Mouse (Mus musculus): ENCODE results near the gene Syt16.
A peak's percentile ranks its signal among the peaks of the same experiment; 100 is the strongest.

Syt16 gene

DNA sequence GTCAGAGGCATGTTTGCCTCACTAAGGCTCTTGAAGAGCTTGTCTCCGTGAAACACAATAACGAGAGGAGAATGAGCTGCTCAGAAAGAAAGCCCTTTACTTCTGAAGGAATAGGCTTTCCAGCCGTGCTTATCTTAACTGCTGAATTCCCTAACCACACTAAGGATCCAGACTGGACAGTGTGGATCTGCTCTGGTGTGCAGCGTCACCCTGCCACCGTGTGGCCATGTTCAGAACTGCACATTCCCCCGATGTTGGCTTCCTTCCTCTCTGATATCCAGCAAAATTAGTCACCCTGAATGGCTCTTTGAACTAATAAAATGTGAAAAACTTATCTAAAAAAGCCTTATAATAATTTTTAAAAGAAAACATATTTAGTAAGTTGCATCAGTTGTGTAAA lies 16.3 kb downstream of the Syt16 start:
- DNase-seq: peak; percentile 90 to 94

DNA sequence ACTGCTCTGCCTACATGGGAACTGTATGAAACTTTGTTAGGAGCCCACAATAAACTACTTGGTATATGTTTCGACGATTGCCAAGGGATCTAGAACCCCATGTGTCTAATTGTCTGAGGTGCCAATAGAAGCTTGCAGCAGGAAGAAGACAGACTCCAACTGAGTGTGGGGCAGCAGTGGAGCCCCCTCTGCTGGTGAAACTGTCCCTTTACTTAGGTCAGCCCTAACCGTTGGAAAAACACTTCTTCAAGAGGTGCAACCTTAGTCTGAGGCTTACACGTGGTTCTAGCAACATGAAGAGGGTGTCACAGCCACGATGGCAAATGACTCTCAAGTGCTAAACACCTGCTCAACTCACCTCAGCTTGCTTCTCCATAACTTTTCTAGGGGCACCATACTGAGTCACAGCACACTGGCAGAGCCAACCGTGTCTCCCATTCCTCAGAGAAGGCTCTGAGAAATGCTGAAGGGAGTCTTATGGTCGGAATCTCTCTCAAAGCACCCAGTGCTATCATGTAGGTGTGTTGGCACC lies 17.3 kb downstream of the Syt16 start:
- peak; percentile 58 to 60 for DNase-seq

GRCm38 (mm10) chr12:74015491-74015890 lies 18.0 kb downstream of the Syt16 start:
- no peak for DNase-seq

GRCm38 (mm10) chr12:74023260-74023659 lies 25.8 kb downstream of the Syt16 start:
- DNase-seq: no peak

DNA sequence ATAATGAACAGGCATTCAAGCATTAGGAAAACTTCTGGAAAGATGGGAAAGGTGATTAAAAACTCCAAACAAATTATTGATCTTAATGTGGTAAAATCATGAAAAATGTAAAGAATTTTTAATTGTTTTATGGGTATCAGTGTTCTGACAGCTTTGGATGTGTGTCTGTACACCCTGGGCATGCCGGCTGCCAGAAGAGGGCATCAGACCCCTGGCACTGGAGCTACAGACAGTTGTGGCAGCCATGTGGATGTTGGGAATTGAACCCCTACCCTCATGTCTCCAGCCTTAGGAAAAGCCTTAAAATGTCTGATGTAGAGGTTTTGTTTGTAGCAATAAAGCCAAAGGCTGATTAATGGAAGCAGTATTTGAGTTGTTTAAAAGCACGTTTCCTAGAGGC lies 27.5 kb downstream of the Syt16 start:
- peak in 1 of 2 experiments; percentile 18 for DNase-seq

DNA sequence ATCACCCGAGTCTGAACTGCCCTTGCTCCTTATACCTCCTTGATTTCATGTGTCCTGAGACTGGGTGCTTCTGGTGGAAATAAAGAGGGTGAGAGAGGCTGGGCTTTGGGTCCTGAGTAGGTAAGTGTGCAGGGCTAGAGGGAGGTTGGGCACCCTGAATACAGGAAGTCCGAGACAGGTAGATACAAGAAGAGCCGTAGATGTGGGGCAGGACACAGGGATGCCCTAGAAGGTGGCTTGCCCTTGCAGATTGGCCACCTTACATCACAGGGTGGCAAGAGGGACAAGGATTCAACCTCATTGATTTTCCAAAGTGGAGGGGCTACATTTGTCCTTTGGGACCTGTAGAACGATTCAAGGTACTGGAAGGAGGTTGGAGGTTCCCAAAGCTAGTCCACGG lies 45.8 kb downstream of the Syt16 start:
- DNase-seq: no peak

GRCm38 (mm10) chr12:74043755-74044154 lies 46.3 kb downstream of the Syt16 start:
- no peak for DNase-seq

- DNase-seq: no peak
These were observed 46.8 kb downstream of the Syt16 start for GRCm38 (mm10) chr12:74044241-74044640.

DNA sequence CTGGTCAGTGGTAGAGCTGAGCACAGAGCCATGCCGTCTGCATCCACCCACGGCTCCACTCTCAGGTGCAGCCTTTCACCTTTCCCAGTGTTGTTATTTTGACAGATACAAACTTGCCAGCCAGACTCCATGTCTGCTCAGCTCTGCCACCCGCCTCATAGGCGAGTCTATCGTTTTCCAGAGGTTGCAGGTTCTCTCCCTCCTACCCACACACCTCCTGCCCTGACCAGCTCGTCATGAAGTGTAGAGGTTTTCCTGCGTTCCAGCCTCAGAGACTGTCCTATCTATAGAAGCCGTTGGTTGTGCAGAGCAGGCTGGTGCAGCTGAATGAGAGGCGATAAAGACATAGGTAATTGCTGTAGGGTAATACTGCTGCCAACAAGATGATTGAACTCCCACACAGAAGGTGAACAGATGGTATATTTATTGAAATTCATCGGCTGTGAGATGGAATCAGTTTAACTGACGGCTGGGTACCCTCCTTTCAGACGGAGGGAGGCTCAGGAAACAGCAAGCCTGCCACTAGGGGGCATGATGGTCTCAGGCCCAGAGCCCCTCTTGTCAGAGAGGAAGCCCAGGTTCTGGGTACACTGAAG lies 58.0 kb downstream of the Syt16 start:
- peak; percentile 92 to 93 for DNase-seq

- peak; percentile 28 to 55 for DNase-seq
These were observed 58.7 kb downstream of the Syt16 start for GRCm38 (mm10) chr12:74056162-74056561.

GRCm38 (mm10) chr12:74062547-74062946 lies 65.1 kb downstream of the Syt16 start:
- no peak for DNase-seq

DNA sequence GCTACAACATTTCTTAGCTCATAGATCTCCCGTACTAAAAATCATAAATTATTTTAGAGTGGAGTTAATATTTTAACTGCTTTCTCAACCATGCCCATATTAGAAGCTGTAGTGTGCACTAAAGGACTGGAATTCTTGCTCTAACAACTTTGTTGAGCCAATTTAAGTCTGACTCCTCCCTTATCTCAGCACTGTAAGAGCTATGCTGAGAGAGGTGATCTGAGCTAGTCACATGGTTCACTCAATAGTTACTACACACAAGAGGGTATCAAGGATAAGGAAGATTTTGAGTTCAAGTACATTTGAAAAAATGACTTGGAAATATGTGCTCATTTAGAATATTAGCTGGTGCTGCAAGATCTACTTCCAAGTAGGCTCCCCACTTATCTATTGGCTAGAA lies 71.5 kb downstream of the Syt16 start:
- no peak for DNase-seq

DNA sequence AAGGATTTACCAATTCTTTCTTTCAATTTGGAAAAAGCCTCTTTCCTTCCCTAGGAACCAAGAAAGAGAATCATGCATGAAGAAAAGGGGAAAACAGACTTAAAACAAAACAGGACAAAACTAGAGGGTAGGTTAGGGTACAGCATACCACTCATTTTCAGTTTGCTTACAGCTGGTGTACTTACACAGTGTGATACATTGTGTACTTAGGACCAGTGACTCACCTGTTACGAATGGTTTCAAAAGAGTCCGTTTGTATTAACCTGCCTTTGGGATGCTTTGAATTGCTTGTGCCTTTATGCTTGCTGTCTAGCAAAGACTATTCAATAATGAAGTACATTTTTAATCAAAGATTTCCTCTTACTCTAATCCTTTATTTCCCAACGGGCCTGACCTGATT lies 78.1 kb downstream of the Syt16 start:
- no peak for DNase-seq

GRCm38 (mm10) chr12:74076091-74076490 lies 78.6 kb downstream of the Syt16 start:
- DNase-seq: no peak

DNA sequence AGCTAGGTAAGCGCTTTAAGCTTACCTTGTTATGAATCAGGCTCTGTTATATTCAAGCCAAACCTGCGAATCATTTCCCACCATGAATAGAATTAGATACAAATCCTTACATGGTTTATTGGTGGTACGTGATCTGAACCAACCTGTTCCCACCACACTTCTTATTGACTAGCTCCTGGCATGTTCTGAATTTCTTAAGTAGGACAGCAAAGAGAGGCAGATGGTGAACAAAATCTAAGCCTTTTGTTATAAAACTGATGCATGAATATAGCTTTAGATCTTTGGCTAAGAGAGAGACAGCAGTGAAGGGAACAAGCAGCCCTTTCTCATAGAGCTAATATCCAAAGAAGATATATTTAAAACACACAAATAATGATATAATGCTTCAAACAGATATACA lies 83.7 kb downstream of the Syt16 start:
- no peak for DNase-seq

GRCm38 (mm10) chr12:74084389-74084788 lies 86.9 kb downstream of the Syt16 start:
- DNase-seq: no peak

GRCm38 (mm10) chr12:74087086-74087485 lies 89.6 kb downstream of the Syt16 start:
- DNase-seq: no peak

DNA sequence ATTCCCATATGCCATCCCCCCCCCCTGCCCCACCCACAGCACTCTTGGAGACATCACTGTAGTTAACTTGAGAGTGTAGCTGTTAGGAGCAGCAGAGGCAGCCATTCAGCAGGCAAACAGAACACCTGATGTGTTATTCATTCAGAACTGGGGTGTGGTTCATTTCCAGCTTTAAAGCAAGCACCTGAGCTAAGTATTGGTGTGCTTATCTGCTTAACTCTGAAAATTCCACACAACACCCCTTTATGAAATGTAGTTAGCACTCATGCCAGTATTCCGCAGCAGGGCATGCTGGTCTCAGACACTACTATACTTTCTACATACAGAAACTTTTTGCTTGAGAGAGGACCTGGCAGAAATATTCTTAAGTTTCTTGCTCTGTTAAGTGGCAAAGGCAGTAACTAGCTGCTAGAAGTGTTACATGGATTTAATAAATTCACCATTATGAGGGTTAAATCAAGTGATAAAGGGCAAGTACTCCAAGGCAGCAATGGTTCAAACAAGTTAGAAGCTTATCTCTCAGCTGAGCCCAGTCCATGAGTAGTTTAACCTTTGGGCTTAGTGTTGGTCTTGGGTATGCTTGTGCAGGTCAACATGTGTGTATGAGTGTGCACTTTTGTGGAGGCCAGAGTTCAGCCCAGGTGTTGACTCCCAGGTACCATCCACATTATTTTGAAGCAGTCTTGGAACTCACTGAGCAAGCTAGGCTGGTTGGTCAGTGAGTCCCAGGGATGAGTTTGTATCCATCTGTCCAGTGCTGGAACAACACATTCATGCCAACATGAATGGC lies 92.1 kb downstream of the Syt16 start:
- no peak for DNase-seq

DNA sequence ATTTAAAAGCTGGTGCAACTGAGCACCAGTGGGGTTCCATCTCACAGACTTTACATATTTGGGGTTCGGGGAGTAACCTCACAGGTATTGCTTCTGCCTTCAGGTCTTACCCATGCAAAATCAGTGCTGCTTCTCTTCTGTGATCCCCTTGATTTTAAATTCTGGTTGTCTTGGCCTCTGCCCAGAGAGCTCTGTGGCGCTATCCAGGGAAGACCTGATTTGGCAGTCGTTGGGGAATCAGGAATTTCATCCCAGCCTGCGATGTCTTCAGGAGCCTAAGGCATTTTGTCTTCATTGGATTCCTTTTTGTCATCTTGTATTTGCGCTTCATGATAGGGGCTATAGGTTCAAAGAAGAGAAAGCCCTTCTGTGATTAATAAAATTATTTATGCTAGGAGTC lies 95.1 kb downstream of the Syt16 start:
- DNase-seq: peak; percentile 36 to 51

- DNase-seq: no peak
These were observed 95.6 kb downstream of the Syt16 start for GRCm38 (mm10) chr12:74093110-74093509.

- no peak for DNase-seq
These were observed 97.2 kb downstream of the Syt16 start for GRCm38 (mm10) chr12:74094701-74095100.

- peak in 1 of 2 experiments; percentile 40 for DNase-seq
These were observed 101.3 kb downstream of the Syt16 start for GRCm38 (mm10) chr12:74098572-74099290.

GRCm38 (mm10) chr12:74105811-74106513 lies 108.5 kb downstream of the Syt16 start:
- DNase-seq: no peak

Measured in cerebellum, postnatal 10 days (tissue).